Mouse (Mus musculus): ENCODE results near the gene Snapc2. TPM values are rescaled to one million over a fixed set of nuclear protein-coding genes. Genes with fewer than 3 reads are reported as not detected.

Gene Snapc2
- polyA plus RNA-seq, 1 experiment from 2014 or later = 58.6 TPM

DNA sequence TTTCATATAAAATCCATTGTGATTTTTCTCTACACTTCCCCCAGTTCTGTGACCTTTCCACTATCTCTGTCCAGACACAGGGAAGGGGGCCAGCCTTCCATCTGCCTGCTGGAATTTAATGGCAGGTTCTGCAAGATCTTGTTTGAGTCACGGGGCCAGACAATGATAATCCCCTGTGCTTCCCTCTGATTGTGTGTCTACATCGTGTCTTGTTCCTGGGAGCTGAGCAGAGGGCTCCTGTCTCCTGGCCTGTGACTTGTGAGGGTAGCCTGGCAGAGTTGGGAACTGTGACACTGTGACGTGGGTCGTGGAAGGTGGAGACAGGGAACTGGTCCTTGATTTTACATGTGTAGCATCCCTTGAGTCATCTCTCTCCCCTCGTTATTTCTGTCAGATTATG, 23.1 kb upstream of the Snapc2 start:
- peaks cover 10% of the 10 kb centered on the region; the same call in 1 of the 2 replicates for H3K27me3 ChIP-seq (ENCODE audit: control insufficient read depth, insufficient read depth, low read length)
- no peak overlapping the region for H3K27ac ChIP-seq (replicated peaks; ENCODE audit: low read depth, low read length)
- ATAC-seq (ENCODE audit: low FRiP score, low TSS enrichment) (no peak), DNase-seq (no peak)
- no peaks in the 10 kb centered on the region for H3K9me3 ChIP-seq (ENCODE audit: control insufficient read depth, low read length)
- H3K4me2 ChIP-seq (ENCODE audit: low read length) = no peak overlapping the region
- H3K36me3 ChIP-seq (ENCODE audit: control insufficient read depth, insufficient read depth, low read length) = no peaks in the 10 kb centered on the region
- H3K4me1 ChIP-seq (ENCODE audit: control insufficient read depth, insufficient read depth, low read length) = peaks cover 4% of the 10 kb centered on the region; the same call in 1 of the 2 replicates
- WGBS = 70% methylated on average over 5 of the region's 5 CpGs
- no peak overlapping the region for H3K9ac ChIP-seq (replicated peaks; ENCODE audit: low read length)
- no peak overlapping the region for H3K4me3 ChIP-seq (replicated peaks; ENCODE audit: low read depth, low read length)

DNA sequence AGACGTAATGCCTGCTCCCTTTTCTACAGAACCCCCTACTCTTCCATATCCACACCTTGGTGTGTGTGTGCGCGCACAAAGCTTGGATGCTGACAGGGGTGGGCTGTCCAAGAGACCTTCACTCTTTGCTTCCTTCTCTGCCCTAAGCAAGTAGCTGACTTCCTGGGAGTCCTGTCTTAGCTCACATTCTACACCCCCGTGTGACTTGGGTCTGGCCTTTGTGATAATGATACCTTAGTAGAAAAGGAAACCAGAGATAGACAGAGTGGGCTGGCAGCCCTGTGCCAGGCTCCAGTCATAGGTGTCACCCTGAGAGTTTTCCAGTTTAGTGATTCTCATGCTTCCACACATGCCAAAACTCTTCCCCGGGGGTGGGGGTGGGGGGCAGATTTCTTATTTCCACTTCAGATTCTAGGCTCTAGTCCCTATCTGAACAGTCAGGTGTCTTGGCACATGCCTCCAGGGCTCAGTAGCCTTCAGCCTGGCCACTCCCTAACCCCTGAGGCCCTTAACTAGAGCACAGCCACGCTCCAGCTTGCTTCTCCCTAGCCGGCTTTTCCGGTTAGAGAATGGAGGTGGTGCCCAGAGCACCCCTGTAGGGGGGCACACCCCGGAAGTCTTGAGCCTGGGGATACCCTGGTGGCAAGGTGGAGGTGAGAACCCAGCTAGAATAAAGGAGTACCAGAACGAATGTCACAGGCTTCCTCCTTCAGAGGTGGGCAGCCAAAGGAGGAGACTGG, 22.1 kb upstream of the Snapc2 start:
- Histone ChIP-seq H3K4me2 (ENCODE audit: low read length) (no peak overlapping the region), H3K27me3 (ENCODE audit: control insufficient read depth, insufficient read depth, low read length) (peaks cover 10% of the 10 kb centered on the region; the same call in 1 of the 2 replicates), H3K4me1 (ENCODE audit: control insufficient read depth, insufficient read depth, low read length) (peaks cover 4% of the 10 kb centered on the region; the same call in 1 of the 2 replicates), H3K27ac (replicated peaks; ENCODE audit: low read depth, low read length) (no peak overlapping the region), H3K9ac (replicated peaks; ENCODE audit: low read length) (no peak overlapping the region), H3K9me3 (ENCODE audit: control insufficient read depth, low read length) (no peaks in the 10 kb centered on the region), H3K36me3 (ENCODE audit: control insufficient read depth, insufficient read depth, low read length) (no peaks in the 10 kb centered on the region), H3K4me3 (replicated peaks; ENCODE audit: low read depth, low read length) (no peak overlapping the region)
- ATAC-seq (ENCODE audit: low FRiP score, low TSS enrichment) = no peak
- 67% methylated on average over 10 of the region's 10 CpGs for WGBS
- DNase-seq = no peak

DNA sequence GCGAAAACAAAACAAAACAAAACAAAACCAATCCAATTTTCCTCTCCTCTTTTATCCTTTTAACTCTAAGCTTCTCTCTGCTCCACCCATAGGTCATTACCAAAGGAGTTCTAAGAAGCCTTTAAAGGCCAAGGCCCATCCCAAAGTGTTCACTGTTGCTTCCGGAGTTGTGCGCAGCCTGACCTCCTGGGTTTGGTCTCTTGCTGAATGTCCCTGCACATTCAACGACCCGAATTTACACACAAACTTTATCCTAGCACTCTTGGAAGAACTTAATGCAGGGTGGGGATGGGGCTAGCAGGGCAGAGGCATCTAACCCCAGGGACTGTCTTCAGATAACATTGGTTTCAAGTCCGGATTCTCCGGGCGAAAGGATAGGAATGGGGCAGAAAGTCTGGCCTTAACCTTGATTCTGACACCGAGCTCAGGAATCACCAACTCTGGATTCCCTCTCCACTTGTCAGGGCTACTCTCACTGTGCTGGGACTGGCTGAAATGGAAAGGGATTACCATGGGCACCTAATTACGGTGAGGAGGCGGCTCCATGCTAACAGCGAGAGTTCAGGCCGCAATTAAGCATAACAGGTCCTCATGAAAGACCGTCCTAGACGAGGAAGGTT, 15.0 kb upstream of the Snapc2 start:
- Histone ChIP-seq H3K27me3 (ENCODE audit: control insufficient read depth, insufficient read depth, low read length) (no peaks in the 10 kb centered on the region), H3K4me1 (ENCODE audit: control insufficient read depth, insufficient read depth, low read length) (peaks cover 18% of the 10 kb centered on the region), H3K9me3 (ENCODE audit: control insufficient read depth, low read length) (no peaks in the 10 kb centered on the region), H3K4me3 (replicated peaks; ENCODE audit: low read depth, low read length) (peak overlapping the region; percentile 70), H3K4me2 (ENCODE audit: low read length) (peak overlapping the region; percentile 95), H3K9ac (replicated peaks; ENCODE audit: low read length) (peak overlapping the region; percentile 65), H3K36me3 (ENCODE audit: control insufficient read depth, insufficient read depth, low read length) (peaks cover 17% of the 10 kb centered on the region), H3K27ac (replicated peaks; ENCODE audit: low read depth, low read length) (peak overlapping the region; percentile 93)
- WGBS = 20% methylated on average over 15 of the region's 15 CpGs
- no peak for DNase-seq
- no peak for ATAC-seq (ENCODE audit: low FRiP score, low TSS enrichment)

DNA sequence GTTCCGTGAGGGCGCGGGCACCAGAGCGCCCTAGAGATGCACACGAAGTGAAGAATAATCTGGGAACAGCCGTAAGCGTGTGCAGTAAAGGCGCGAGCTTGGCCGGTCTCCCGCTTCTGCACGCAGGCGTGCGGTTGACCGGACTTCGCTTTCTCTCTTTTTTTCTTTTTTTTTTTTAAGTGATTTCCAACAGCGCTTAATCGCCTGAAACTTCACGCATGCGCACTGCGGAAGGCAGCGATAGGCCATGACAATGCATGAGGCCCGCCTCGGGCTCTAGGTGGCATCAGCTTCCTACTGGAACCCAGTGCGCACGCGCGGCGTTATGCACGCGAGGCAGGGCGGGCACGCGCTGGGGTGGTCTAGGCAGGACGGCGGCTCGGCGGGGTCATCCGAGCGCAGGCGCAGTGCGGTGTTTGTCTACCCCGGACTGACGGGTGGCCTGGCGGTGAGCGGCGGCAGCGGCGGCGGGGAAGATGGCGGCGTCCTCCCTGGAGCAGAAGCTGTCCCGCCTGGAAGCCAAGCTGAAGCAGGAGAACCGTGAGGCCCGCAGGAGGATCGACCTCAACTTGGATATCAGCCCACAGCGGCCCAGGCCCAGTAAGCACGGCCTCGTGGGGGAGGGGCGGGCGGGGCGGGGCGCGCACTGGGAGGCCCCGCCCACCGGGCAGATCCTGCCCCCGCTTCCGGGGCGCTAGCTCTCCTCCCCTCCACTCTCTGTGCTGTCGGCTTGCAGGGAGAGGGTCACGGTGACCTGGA, 14.3 kb upstream of the Snapc2 start, which contains the start of the genes Map2k7 and Gm49320:
Gene Map2k7, plus strand, starts transcription at position 307 of the 759 bp plus-strand sequence.
Gene Gm49320, plus strand, starts transcription at position 432 of the 759 bp plus-strand sequence.
- H3K4me1 ChIP-seq (ENCODE audit: control insufficient read depth, insufficient read depth, low read length) = peaks cover 18% of the 10 kb centered on the region
- ATAC-seq (ENCODE audit: low FRiP score, low TSS enrichment) = peak; percentile 95
- no peaks in the 10 kb centered on the region for H3K9me3 ChIP-seq (ENCODE audit: control insufficient read depth, low read length)
- H3K27ac ChIP-seq (replicated peaks; ENCODE audit: low read depth, low read length) = peak within 1 kb of the TSS; percentile 93
- H3K36me3 ChIP-seq (ENCODE audit: control insufficient read depth, insufficient read depth, low read length) = peaks cover 24% of the 10 kb centered on the region
- H3K9ac ChIP-seq (replicated peaks; ENCODE audit: low read length) = peak within 1 kb of the TSS; percentile 75
- peak within 1 kb of the TSS; percentile 95 for H3K4me2 ChIP-seq (ENCODE audit: low read length)
- peak within 1 kb of the TSS; percentile 70 for H3K4me3 ChIP-seq (replicated peaks; ENCODE audit: low read depth, low read length)
- WGBS = under 1% methylated on average over 71 of the region's 71 CpGs
- peak; percentile 100 for DNase-seq
- no peaks in the 10 kb centered on the region for H3K27me3 ChIP-seq (ENCODE audit: control insufficient read depth, insufficient read depth, low read length)

DNA sequence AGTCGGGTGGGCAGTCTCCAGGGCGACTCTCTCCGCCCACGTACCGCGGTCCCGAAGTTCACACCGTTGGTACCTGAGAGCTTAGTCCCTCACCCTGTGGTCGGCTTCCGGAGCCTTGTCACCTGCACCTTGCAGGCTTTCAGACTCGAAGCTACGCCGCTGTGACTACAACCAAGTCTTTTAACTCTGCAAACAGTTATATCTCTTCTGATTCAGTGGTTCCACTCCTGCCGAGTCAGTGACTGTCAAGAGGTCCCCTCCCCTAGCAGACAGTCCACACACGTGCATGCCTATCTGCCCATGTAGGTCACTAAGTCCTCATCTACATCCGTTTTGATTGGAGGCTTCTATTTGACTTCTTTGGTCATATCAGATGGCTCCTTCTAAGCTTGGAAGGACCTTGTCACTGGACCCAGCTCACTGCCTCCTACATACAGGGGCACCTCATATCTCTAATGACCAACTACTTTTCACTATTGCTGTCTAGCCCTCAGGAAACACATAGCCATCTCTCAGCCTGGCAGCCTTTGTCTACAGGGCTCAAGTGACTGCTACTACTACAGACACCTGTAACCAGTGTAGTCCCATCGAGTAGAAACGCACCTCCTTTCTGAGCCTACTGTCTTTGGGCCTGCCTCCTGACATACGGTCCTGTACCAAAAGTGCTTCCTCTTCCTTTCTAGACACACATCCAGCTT, 13.5 kb upstream of the Snapc2 start:
- 15% methylated on average over 19 of the region's 19 CpGs for WGBS
- no peak for DNase-seq
- peak; percentile 15 for ATAC-seq (ENCODE audit: low FRiP score, low TSS enrichment)

DNA sequence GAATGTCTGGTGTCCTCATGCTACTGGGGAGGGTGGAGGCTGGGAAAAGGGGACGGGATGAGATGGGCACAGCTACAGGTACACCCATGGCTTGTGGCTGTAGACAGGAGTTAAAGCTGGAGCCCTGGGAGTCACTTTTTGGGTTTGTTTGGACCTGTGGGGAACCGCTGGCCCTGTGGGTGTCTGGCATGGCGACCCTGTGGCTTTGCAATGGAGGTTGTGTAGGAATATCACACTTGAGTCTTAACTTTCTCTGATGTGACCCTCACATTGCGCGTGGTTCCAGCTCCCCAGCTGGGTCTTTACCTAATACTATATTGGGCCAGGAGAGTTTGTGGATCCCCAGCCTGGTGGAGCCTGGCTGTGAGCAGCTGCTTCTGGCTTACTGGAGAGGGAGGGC, 7.8 kb upstream of the Snapc2 start:
- H3K27me3 ChIP-seq (ENCODE audit: control insufficient read depth, insufficient read depth, low read length) = no peaks in the 10 kb centered on the region
- DNase-seq = no peak
- WGBS = 93% methylated on average over 5 of the region's 5 CpGs
- H3K27ac ChIP-seq (replicated peaks; ENCODE audit: low read depth, low read length) = no peak overlapping the region
- H3K36me3 ChIP-seq (ENCODE audit: control insufficient read depth, insufficient read depth, low read length) = peaks cover 80% of the 10 kb centered on the region
- H3K4me2 ChIP-seq (ENCODE audit: low read length) = no peak overlapping the region
- no peak overlapping the region for H3K4me3 ChIP-seq (replicated peaks; ENCODE audit: low read depth, low read length)
- H3K4me1 ChIP-seq (ENCODE audit: control insufficient read depth, insufficient read depth, low read length) = peaks cover 3% of the 10 kb centered on the region
- H3K9ac ChIP-seq (replicated peaks; ENCODE audit: low read length) = no peak overlapping the region
- no peaks in the 10 kb centered on the region for H3K9me3 ChIP-seq (ENCODE audit: control insufficient read depth, low read length)
- no peak for ATAC-seq (ENCODE audit: low FRiP score, low TSS enrichment)

More for the DNA sequence above, 13.5 kb upstream of the Snapc2 start:
- peaks cover 18% of the 10 kb centered on the region for H3K4me1 ChIP-seq (ENCODE audit: control insufficient read depth, insufficient read depth, low read length)
- peak overlapping the region; percentile 70 for H3K4me3 ChIP-seq (replicated peaks; ENCODE audit: low read depth, low read length)
- H3K27me3 ChIP-seq (ENCODE audit: control insufficient read depth, insufficient read depth, low read length) = no peaks in the 10 kb centered on the region
- peak overlapping the region; percentile 75 for H3K9ac ChIP-seq (replicated peaks; ENCODE audit: low read length)
- peaks cover 31% of the 10 kb centered on the region for H3K36me3 ChIP-seq (ENCODE audit: control insufficient read depth, insufficient read depth, low read length)
- H3K4me2 ChIP-seq (ENCODE audit: low read length) = peak overlapping the region; percentile 95
- peak overlapping the region; percentile 93; the same call in 1 of the 2 replicates for H3K27ac ChIP-seq (replicated peaks; ENCODE audit: low read depth, low read length)
- no peaks in the 10 kb centered on the region for H3K9me3 ChIP-seq (ENCODE audit: control insufficient read depth, low read length)

DNA sequence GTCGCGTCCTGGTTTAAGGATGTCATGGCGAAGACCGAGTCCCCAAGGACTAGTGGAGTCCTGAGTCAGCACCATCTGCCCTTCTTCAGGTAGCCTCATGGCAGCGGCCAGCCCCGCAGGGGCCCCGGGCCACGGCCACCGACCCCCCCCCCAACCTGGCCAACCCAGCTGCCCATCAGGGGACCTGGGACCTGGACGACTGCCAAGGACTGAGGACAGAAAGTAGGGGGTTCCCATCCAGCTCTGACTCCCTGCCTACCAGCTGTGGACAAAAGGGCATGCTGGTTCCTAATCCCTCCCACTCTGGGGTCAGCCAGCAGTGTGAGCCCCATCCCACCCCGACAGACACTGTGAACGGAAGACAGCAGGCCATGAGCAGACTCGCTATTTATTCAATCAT, 7.1 kb upstream of the Snapc2 start:
- ATAC-seq (ENCODE audit: low FRiP score, low TSS enrichment) = no peak
- H3K4me2 ChIP-seq (ENCODE audit: low read length) = no peak overlapping the region
- H3K27ac ChIP-seq (replicated peaks; ENCODE audit: low read depth, low read length) = no peak overlapping the region
- 84% methylated on average over 13 of the region's 13 CpGs for WGBS
- no peak for DNase-seq
- H3K9ac ChIP-seq (replicated peaks; ENCODE audit: low read length) = no peak overlapping the region
- no peak overlapping the region for H3K4me3 ChIP-seq (replicated peaks; ENCODE audit: low read depth, low read length)
- H3K9me3 ChIP-seq (ENCODE audit: control insufficient read depth, low read length) = no peaks in the 10 kb centered on the region
- H3K4me1 ChIP-seq (ENCODE audit: control insufficient read depth, insufficient read depth, low read length) = no peaks in the 10 kb centered on the region
- H3K27me3 ChIP-seq (ENCODE audit: control insufficient read depth, insufficient read depth, low read length) = no peaks in the 10 kb centered on the region
- peaks cover 80% of the 10 kb centered on the region for H3K36me3 ChIP-seq (ENCODE audit: control insufficient read depth, insufficient read depth, low read length)

DNA sequence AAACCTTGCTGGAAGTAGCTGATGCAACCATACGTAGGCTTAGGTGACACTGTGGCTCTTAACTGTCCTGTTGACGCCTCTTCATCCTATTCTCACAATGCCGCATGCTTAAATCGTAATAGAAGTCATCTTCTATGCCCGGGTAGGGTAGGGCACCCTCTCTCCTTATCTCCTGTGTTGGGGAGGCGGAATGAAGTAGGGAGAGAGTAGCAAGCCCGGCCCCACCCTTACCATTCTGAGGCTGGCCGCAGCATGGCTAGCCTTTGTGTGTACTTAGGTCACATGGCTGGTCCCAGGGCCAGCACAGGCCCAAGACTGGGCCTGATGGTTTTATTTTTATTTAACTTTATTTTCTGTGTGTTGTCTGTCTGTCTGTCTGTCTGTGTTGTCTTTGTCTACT, 5.6 kb upstream of the Snapc2 start:
- peaks cover under 1% of the 10 kb centered on the region for H3K4me1 ChIP-seq (ENCODE audit: control insufficient read depth, insufficient read depth, low read length)
- no peak overlapping the region for H3K9ac ChIP-seq (replicated peaks; ENCODE audit: low read length)
- DNase-seq = no peak
- no peak overlapping the region for H3K4me2 ChIP-seq (ENCODE audit: low read length)
- no peaks in the 10 kb centered on the region for H3K9me3 ChIP-seq (ENCODE audit: control insufficient read depth, low read length)
- WGBS = 95% methylated on average over 8 of the region's 8 CpGs
- H3K27ac ChIP-seq (replicated peaks; ENCODE audit: low read depth, low read length) = no peak overlapping the region
- H3K27me3 ChIP-seq (ENCODE audit: control insufficient read depth, insufficient read depth, low read length) = no peaks in the 10 kb centered on the region
- ATAC-seq (ENCODE audit: low FRiP score, low TSS enrichment) = no peak
- no peak overlapping the region for H3K4me3 ChIP-seq (replicated peaks; ENCODE audit: low read depth, low read length)
- peaks cover 70% of the 10 kb centered on the region for H3K36me3 ChIP-seq (ENCODE audit: control insufficient read depth, insufficient read depth, low read length)
